ENCODE assay signal across 18 mouse cellular contexts in genomic region chr7:65610673-65611072, GRCm38 (mm10).
"Had no signal": no experiment of that assay in that cellular context is flagged by ENCODE, and none has a peak within 500 bp of the region (broad histone marks: within the 10 kb centered on the region; RNA-seq: fewer than 3 reads in every experiment).

No protein-coding gene starts in this region.

- ATAC-seq: liver, postnatal 0 days; lung, postnatal 0 days; midbrain, embryonic 13.5 days had no signal

- H3K27me3 ChIP-seq: limb, embryonic 12.5 days; limb, embryonic 15.5 days; midbrain, embryonic 13.5 days; neural tube, embryonic 13.5 days; stomach, embryonic 15.5 days had no signal

- H3K4me3 ChIP-seq: limb, embryonic 12.5 days; limb, embryonic 15.5 days; megakaryocyte, embryonic 14.5 days; midbrain, embryonic 10.5 days; midbrain, embryonic 13.5 days; myocyte; neural tube, embryonic 13.5 days; stomach, embryonic 15.5 days had no signal

- H3K36me3 ChIP-seq: limb, embryonic 12.5 days; limb, embryonic 15.5 days; midbrain, embryonic 10.5 days; midbrain, embryonic 13.5 days; neural tube, embryonic 13.5 days; stomach, embryonic 15.5 days had no signal

- H3K9me3 ChIP-seq: limb, embryonic 12.5 days; limb, embryonic 15.5 days; megakaryocyte, embryonic 14.5 days; midbrain, embryonic 10.5 days; midbrain, embryonic 13.5 days; neural tube, embryonic 13.5 days; stomach, embryonic 15.5 days had no signal

- DNase-seq: kidney, adult 9 months; kidney, postnatal 14 days; liver, postnatal 0 days; spleen, adult 18-20 months; thymus, postnatal 25 days had no signal

- H3K4me2 ChIP-seq: limb, embryonic 12.5 days; limb, embryonic 15.5 days; liver, embryonic 11.5 days; lung, embryonic 14.5 days; midbrain, embryonic 13.5 days; neural tube, embryonic 13.5 days; stomach, embryonic 15.5 days had no signal

- H3K9ac ChIP-seq: limb, embryonic 12.5 days; limb, embryonic 15.5 days; liver, embryonic 14.5 days; liver, postnatal 0 days; lung, embryonic 14.5 days; midbrain, embryonic 13.5 days; neural tube, embryonic 13.5 days; stomach, embryonic 15.5 days had no signal

- H3K4me1 ChIP-seq: limb, embryonic 12.5 days; limb, embryonic 15.5 days; megakaryocyte, embryonic 14.5 days; midbrain, embryonic 10.5 days; neural tube, embryonic 13.5 days; stomach, embryonic 15.5 days had no signal

- H3K27ac ChIP-seq: limb, embryonic 12.5 days; limb, embryonic 15.5 days; liver, embryonic 14.5 days; macrophage; midbrain, embryonic 10.5 days; midbrain, embryonic 13.5 days; neural tube, embryonic 13.5 days; stomach, embryonic 15.5 days had no signal
